Mouse (Mus musculus) CH12.LX (cell line): Measurements from ENCODE around the gene Lgr4. TPM values are rescaled to one million over a fixed set of nuclear protein-coding genes. Genes with fewer than 3 reads are reported as not detected.

Source experiments
- DNase-seq: peaks from one replicate; pipeline ENCODE4 v3.0.0-alpha.2; 2013; ENCODE audit errors: extremely low read depth
- H3K27ac ChIP-seq: 2 replicates; pipeline ENCODE4 v1.5.1; 2012; ENCODE audit warnings: low read depth, mild to moderate bottlenecking, control low read depth, moderate library complexity; ENCODE audit not compliant: insufficient read depth
- H3K27me3 ChIP-seq: replicated peaks from 2 replicates; pipeline ENCODE3; 2012; ENCODE audit warnings: inconsistent platforms
- H3K36me3 ChIP-seq, 2 experiments: replicated peaks in 1 of 2; 2 replicates each; pipeline versions ENCODE3 to v1.6.1; 2012; ENCODE audit warnings: inconsistent platforms in 1 of 2, low read length in 1 of 2, mild to moderate bottlenecking in 1 of 2, mixed read lengths in 1 of 2, moderate library complexity in 1 of 2; ENCODE audit not compliant: control insufficient read depth in 1 of 2, insufficient read depth in 1 of 2
- H3K4me1 ChIP-seq, 2 experiments: 2 replicates each; pipeline ENCODE4 v1.6.1; 2012; ENCODE audit warnings: inconsistent platforms in 1 of 2, moderate library complexity in 1 of 2; ENCODE audit not compliant: insufficient read depth in 2 of 2, control insufficient read depth in 1 of 2
- H3K4me2 ChIP-seq: 2 replicates; pipeline ENCODE4 v1.6.1; 2012; ENCODE audit warnings: low read depth, mild to moderate bottlenecking, control low read depth; ENCODE audit not compliant: poor library complexity, insufficient read depth, severe bottlenecking
- H3K4me3 ChIP-seq, 3 experiments: fragments of 150-350 bp in 1 of 3; sonication (generic) in 1 of 3; replicated peaks in 1 of 3; 2 replicates each; pipeline versions ENCODE3 to v1.5.1; 2011 to 2012; ENCODE audit warnings: low read depth in 2 of 3, low read length in 2 of 3, mild to moderate bottlenecking in 2 of 3, moderate library complexity in 2 of 3, control low read depth in 1 of 3, improper control_type of control experiment in 1 of 3, inconsistent platforms in 1 of 3, mixed read lengths in 1 of 3; ENCODE audit not compliant: poor library complexity in 1 of 3
- H3K79me2 ChIP-seq: replicated peaks from 2 replicates; pipeline ENCODE4 v1.6.1; 2012; ENCODE audit warnings: mild to moderate bottlenecking, moderate library complexity; ENCODE audit not compliant: control insufficient read depth, poor library complexity, insufficient read depth, severe bottlenecking; ENCODE audit errors: extremely low read depth
- H3K9ac ChIP-seq: 2 replicates; pipeline ENCODE4 v1.6.1; 2012; ENCODE audit warnings: low read depth, mild to moderate bottlenecking, control low read depth, moderate library complexity; ENCODE audit not compliant: insufficient read depth
- H3K9me3 ChIP-seq: replicated peaks from 2 replicates; pipeline ENCODE3; 2012; ENCODE audit warnings: low read length, inconsistent platforms, mixed read lengths
- BHLHE40 ChIP-seq: IDR thresholded peaks from 2 replicates; pipeline ENCODE4 v1.6.1; 2011; ENCODE audit warnings: mild to moderate bottlenecking, low read depth, low read length, improper control_type of control experiment
- CHD1 ChIP-seq: IDR thresholded peaks from 2 replicates; pipeline ENCODE4 v1.6.1; 2012; ENCODE audit warnings: low read depth, low read length, improper control_type of control experiment, inconsistent platforms
- CHD2 ChIP-seq: IDR thresholded peaks from 2 replicates; pipeline ENCODE4 v1.6.1; 2011; ENCODE audit warnings: low read length, improper control_type of control experiment
- CTCF ChIP-seq, 2 experiments: IDR thresholded peaks in 1 of 2; conservative IDR thresholded peaks in 1 of 2; 2 replicates each; pipeline ENCODE4 v1.5.1; 2011 to 2012; ENCODE audit warnings: low read depth in 2 of 2, low read length in 2 of 2, improper control_type of control experiment in 1 of 2, inconsistent platforms in 1 of 2, mild to moderate bottlenecking in 1 of 2, moderate library complexity in 1 of 2
- ELF1 ChIP-seq: IDR thresholded peaks from 2 replicates; pipeline ENCODE4 v1.6.1; 2014; ENCODE audit warnings: low read depth, mild to moderate bottlenecking, inconsistent platforms, low read length, improper control_type of control experiment
- ETS1 ChIP-seq: conservative IDR thresholded peaks from 2 replicates; pipeline ENCODE4 v1.6.1; 2012; ENCODE audit warnings: low read depth, mild to moderate bottlenecking, inconsistent platforms, low read length, improper control_type of control experiment, moderate library complexity
- HCFC1 ChIP-seq: IDR thresholded peaks from 2 replicates; pipeline ENCODE4 v1.6.1; 2012; ENCODE audit warnings: low read depth, mild to moderate bottlenecking, inconsistent platforms, low read length, improper control_type of control experiment
- IRF4 ChIP-seq: IDR thresholded peaks from 2 replicates; pipeline ENCODE4 v1.6.1; 2014; ENCODE audit warnings: low read depth, mild to moderate bottlenecking, inconsistent platforms, low read length, improper control_type of control experiment
- JUN ChIP-seq: IDR thresholded peaks from 2 replicates; pipeline ENCODE4 v1.6.1; 2011; ENCODE audit warnings: low read depth, mild to moderate bottlenecking, low read length, improper control_type of control experiment, moderate library complexity; ENCODE audit not compliant: insufficient read depth
- JUND ChIP-seq: conservative IDR thresholded peaks from 2 replicates; pipeline ENCODE4 v1.6.1; 2011; ENCODE audit warnings: low read depth, low read length, improper control_type of control experiment
- KAT2A ChIP-seq: IDR thresholded peaks from 2 replicates; pipeline ENCODE4 v1.6.1; 2012; ENCODE audit warnings: low read length, improper control_type of control experiment, inconsistent platforms; ENCODE audit not compliant: insufficient replicate concordance
- MAFK ChIP-seq: IDR thresholded peaks from 2 replicates; pipeline ENCODE4 v1.6.1; 2011; ENCODE audit warnings: low read length, improper control_type of control experiment; ENCODE audit not compliant: insufficient replicate concordance
- MAX ChIP-seq: IDR thresholded peaks from 2 replicates; pipeline ENCODE4 v1.6.1; 2011; ENCODE audit warnings: low read length, improper control_type of control experiment
- MAZ ChIP-seq: IDR thresholded peaks from 2 replicates; pipeline ENCODE4 v1.6.1; 2012; ENCODE audit warnings: low read depth, mild to moderate bottlenecking, inconsistent platforms, low read length, improper control_type of control experiment, moderate library complexity
- MYC ChIP-seq: IDR thresholded peaks from 2 replicates; pipeline ENCODE4 v1.6.1; 2011; ENCODE audit warnings: low read depth, mild to moderate bottlenecking, improper control_type of control experiment, low read length
- NELFE ChIP-seq: IDR thresholded peaks from 2 replicates; pipeline ENCODE4 v1.6.1; 2011; ENCODE audit warnings: low read depth, low read length, improper control_type of control experiment
- NRF1 ChIP-seq: IDR thresholded peaks from 2 replicates; pipeline ENCODE4 v1.6.1; 2014; ENCODE audit warnings: low read depth, mild to moderate bottlenecking, inconsistent platforms, low read length, improper control_type of control experiment, moderate library complexity
- PAX5 ChIP-seq: IDR thresholded peaks from 2 replicates; pipeline ENCODE4 v1.6.1; 2012; ENCODE audit warnings: low read length, inconsistent platforms, mixed read lengths
- POLR2AphosphoS2 ChIP-seq: IDR thresholded peaks from 2 replicates; pipeline ENCODE4 v1.6.1; 2011; ENCODE audit warnings: low read depth, low read length, improper control_type of control experiment
- RAD21 ChIP-seq: IDR thresholded peaks from 2 replicates; pipeline ENCODE4 v1.6.1; 2011; ENCODE audit warnings: low read depth, mild to moderate bottlenecking, low read length, improper control_type of control experiment, moderate library complexity
- RCOR1 ChIP-seq: conservative IDR thresholded peaks from 2 replicates; pipeline ENCODE4 v1.6.1; 2012; ENCODE audit warnings: low read depth, mild to moderate bottlenecking, inconsistent platforms, low read length, improper control_type of control experiment
- SMC3 ChIP-seq: IDR thresholded peaks from 2 replicates; pipeline ENCODE4 v1.6.1; 2011; ENCODE audit warnings: low read depth, low read length, improper control_type of control experiment
- TCF12 ChIP-seq: IDR thresholded peaks from 2 replicates; pipeline ENCODE4 v1.6.1; 2014; ENCODE audit warnings: low read depth, mild to moderate bottlenecking, inconsistent platforms, low read length, improper control_type of control experiment
- USF2 ChIP-seq: conservative IDR thresholded peaks from 2 replicates; pipeline ENCODE4 v1.6.1; 2011; ENCODE audit warnings: low read depth, low read length, improper control_type of control experiment
- ZC3H11A ChIP-seq: IDR thresholded peaks from 2 replicates; pipeline ENCODE4 v1.6.1; 2012; ENCODE audit warnings: low read depth, mild to moderate bottlenecking, inconsistent platforms, low read length, improper control_type of control experiment
- ZMIZ1 ChIP-seq: IDR thresholded peaks from 2 replicates; pipeline ENCODE4 v1.6.1; 2012; ENCODE audit warnings: low read depth, mild to moderate bottlenecking, inconsistent platforms, low read length, improper control_type of control experiment
- ZNF384 ChIP-seq: IDR thresholded peaks from 2 replicates; pipeline ENCODE4 v1.6.1; 2012; ENCODE audit warnings: low read depth, low read length, improper control_type of control experiment, inconsistent platforms
- dilution Hi-C: fragments of 300-500 bp; cut with MboI; formaldehyde crosslinking; loops from 2 replicates; pipeline ENCODE4 v1.14.3; 2020; ENCODE audit warnings: low sequenced_read_pairs; ENCODE audit not compliant: extremely low pct_unique_long_range_greater_than_20kb, extremely low pct_ligation_motif_present
- in situ Hi-C: fragments of 300-500 bp; cut with MboI; formaldehyde crosslinking; loops from 3 replicates; pipeline ENCODE4 v1.14.3; 2019; ENCODE audit warnings: low sequenced_read_pairs, low pct_ligation_motif_present, low pct_unique_long_range_greater_than_20kb, mixed read lengths
- polyA plus RNA-seq: library from polyadenylated mRNA; unstranded; fragments of >175 nt; gene quantifications from 2 replicates; pipeline ENCODE4 v1.2.1, GENCODE M21; 2012; ENCODE audit warnings: low read depth; ENCODE audit not compliant: insufficient read length
- total RNA-seq, 2 experiments: library from RNA; depleted of rRNA; stranded (reverse); fragments of 300-350 nt in 1 of 2; fragments of >200 nt in 1 of 2; gene quantifications; 2 replicates each; pipeline ENCODE4 v1.2.3; 2012 to 2014

The Lgr4 gene
- total and polyA plus RNA-seq, 3 experiments = 6.1 to 11.4 (median 6.9) TPM

DNA sequence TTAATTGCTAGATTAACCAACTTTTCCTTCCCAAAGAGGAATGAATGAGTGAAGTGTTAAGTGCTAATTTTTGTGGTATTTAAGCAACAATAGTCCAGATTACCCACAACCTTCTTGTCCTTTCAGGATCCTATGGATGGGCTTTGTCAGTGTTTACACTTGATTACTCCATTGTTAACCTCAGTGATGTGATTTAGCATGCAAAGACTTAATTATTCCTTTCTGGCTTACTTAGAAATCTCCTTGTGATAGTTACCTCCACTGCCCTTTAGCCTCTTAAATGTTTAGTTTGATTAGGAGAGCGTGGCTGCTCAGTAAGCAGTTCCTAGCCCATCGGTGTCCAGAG lies 18.9 kb downstream of the Lgr4 start:
- Histone ChIP-seq H3K9me3 (no peaks in the 10 kb centered on the region), H3K27ac (no peak overlapping the region), H3K27me3 (no peaks in the 10 kb centered on the region), H3K9ac (no peak overlapping the region), H3K79me2 (no peaks in the 10 kb centered on the region), H3K4me1 (no peaks in the 10 kb centered on the region), H3K4me3 (no peak overlapping the region), H3K4me2 (no peak overlapping the region), H3K36me3 (peaks cover 0 to 11% of the 10 kb centered on the region in 2 experiments)
- in situ Hi-C loops = no loop called here
- no peak for DNase-seq
- dilution Hi-C loops = no loop called here
- TF ChIP-seq KAT2A = no peak
- no peak for TF ChIP-seq CTCF (conservative IDR thresholded peaks at IDR 0.05 in 1 of 2, IDR thresholded peaks at IDR 0.05 in 1 of 2; ENCODE audit: low read depth in 2 of 2, low read length in 2 of 2)
- no peak for TF ChIP-seq TCF12
- TF ChIP-seq HCFC1 = no peak
- no peak for TF ChIP-seq CHD1
- TF ChIP-seq USF2 = no peak
- TF ChIP-seq BHLHE40 = no peak
- no peak for TF ChIP-seq MAX
- TF ChIP-seq CHD2 = no peak
- TF ChIP-seq ETS1 = no peak
- TF ChIP-seq JUND = no peak
- no peak for TF ChIP-seq ZMIZ1
- no peak for TF ChIP-seq NELFE
- TF ChIP-seq RCOR1 = no peak
- no peak for TF ChIP-seq ZNF384
- no peak for TF ChIP-seq POLR2AphosphoS2
- TF ChIP-seq IRF4 = no peak
- TF ChIP-seq, all 38 proteins: peak for 0

DNA sequence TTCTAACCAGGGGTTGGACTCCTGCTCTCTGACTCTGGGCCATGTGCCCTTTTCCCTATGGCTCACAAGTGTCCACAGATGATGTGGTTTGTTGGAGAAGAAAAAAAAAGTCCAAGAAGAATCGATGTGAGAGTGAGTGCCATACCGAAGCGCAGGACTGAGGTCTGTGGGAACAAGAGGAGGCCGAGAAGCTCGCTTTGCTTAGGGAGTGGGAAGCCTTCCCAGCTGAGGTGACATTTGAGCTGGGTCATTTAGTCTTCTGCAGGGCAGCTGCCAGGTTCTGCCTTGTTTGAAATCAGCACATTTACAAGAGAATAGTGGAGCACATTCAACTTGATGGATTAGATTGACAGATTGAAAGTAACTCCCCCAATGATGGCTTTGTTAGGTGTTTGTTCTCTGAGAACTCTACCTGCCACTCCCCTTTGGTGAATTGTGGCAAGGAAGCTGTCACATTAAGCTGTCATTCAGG lies 24.6 kb downstream of the Lgr4 start:
- Histone ChIP-seq H3K27me3 (no peaks in the 10 kb centered on the region), H3K79me2 (no peaks in the 10 kb centered on the region), H3K9me3 (no peaks in the 10 kb centered on the region), H3K4me3 (no peak overlapping the region), H3K27ac (no peak overlapping the region)
- in situ Hi-C loops (no loop called here), dilution Hi-C loops (no loop called here)
- DNase-seq = no peak
- no peak for TF ChIP-seq POLR2AphosphoS2
- no peak for TF ChIP-seq PAX5
- no peak for TF ChIP-seq MAFK
- no peak for TF ChIP-seq ZNF384
- TF ChIP-seq RAD21 = no peak
- TF ChIP-seq JUND = no peak
- no peak for TF ChIP-seq ELF1
- no peak for TF ChIP-seq SMC3
- no peak for TF ChIP-seq BHLHE40
- no peak for TF ChIP-seq CHD1
- TF ChIP-seq ZC3H11A = no peak
- TF ChIP-seq JUN = no peak
- no peak for TF ChIP-seq MAX
- TF ChIP-seq RCOR1 = no peak
- TF ChIP-seq MAZ = no peak
- TF ChIP-seq NRF1 = no peak
- no peak for TF ChIP-seq MYC
- no peak for TF ChIP-seq IRF4
- TF ChIP-seq, all 38 proteins: peak for 0
- Histone ChIP-seq H3K4me1 (peaks cover 0 to 4% of the 10 kb centered on the region in 2 experiments; a peak in 1 of 4 replicates), H3K4me2 (no peak overlapping the region), H3K36me3 (peaks cover 0 to 2% of the 10 kb centered on the region in 2 experiments), H3K9ac (no peak overlapping the region)
